In the genomic region with DNA sequence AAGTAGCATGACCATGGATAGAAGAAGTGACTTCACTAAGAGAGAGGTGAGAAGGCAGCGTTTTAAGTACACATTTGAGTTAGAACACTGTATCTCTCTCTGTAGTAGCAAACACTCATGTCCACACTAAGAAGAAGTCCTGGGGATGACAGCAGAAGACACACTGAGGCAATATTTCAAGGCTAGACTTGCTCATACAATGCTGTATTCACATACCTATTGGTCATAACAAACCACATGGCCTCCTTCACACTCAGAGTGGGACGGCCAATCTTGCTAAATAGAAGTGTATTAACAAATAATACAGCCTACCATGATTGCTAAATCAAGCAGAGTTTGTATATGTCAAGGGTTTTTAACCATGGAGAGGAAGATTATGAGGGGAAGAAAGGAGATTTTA, we compare ENCODE assay signal across 17 mouse cellular contexts.
"Had no signal": no experiment of that assay in that cellular context is flagged by ENCODE, and none has a peak within 500 bp of the region (broad histone marks: within the 10 kb centered on the region; RNA-seq: fewer than 3 reads in every experiment).

No protein-coding gene starts in this region.

- DNase-seq: left cerebral cortex, postnatal 4 days; liver; liver, embryonic 13.5 days; liver, postnatal 0 days; lung, adult 18-20 months; lung, adult 2 months; lung, embryonic 14.5 days; lung, postnatal 10 days; lung, postnatal 14 days; lung, postnatal 36 days; lung, postnatal 4 days; midbrain, embryonic 14.5 days had no signal

- ATAC-seq: liver, embryonic 12.5 days; liver, postnatal 0 days; lung, postnatal 0 days; midbrain, embryonic 13.5 days; midbrain, embryonic 15.5 days; midbrain, embryonic 16.5 days had no signal
